Mouse (Mus musculus): ENCODE results near the gene Tubb2b. TPM values are rescaled to one million over a fixed set of nuclear protein-coding genes. Genes with fewer than 3 reads are reported as not detected.

Tubb2b gene
- polyA plus RNA-seq, 1 experiment: 21.6 TPM

DNA sequence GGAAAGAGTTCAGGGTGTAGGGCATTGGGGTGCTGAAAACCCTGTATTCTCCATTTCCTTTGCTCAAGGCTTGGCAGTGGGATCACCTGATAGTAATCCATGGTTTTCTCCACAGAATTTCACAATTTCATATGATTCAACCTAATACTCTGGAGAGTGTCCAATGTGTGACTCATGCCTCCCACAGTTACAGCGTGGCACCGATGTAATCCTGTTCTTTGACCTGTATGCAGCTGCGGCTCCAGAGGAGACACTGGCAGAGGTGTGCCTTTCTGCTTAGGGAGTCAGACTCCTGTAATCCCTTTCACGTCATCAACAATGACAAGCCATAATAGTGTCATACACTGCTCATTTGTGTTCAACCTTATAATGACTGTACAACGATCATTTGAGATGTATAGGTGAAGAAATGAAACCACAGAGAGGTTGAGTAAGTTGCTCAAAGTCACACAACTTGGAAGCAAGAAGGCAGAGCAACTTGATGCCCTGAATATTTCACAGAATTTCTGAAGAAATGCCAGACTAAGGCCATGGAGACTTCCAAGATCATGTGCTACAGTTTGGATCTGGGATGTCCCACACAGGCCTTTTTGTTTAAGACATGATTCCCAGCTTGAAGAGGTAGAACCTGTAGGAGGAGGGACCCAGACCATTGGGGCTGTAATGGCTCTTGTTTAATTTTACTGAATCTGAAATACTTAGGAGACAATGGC, 17.7 kb downstream of the Tubb2b start:
- no peak for TF ChIP-seq POLR2A (IDR thresholded peaks at IDR 0.05; ENCODE audit: borderline replicate concordance, extremely low read depth, low read depth, low read length)
- no peak for TF ChIP-seq CTCF (IDR thresholded peaks at IDR 0.05; ENCODE audit: insufficient read depth, low read length)
- WGBS: 61% methylated on average over 5 of the region's 5 CpGs
- Histone ChIP-seq H3K4me3 (replicated peaks; ENCODE audit: extremely low read depth, low read depth, low read length) (no peak overlapping the region), H3K4me1 (ENCODE audit: control insufficient read depth, insufficient read depth, low read length) (no peaks in the 10 kb centered on the region)
- DNase-seq: no peak

DNA sequence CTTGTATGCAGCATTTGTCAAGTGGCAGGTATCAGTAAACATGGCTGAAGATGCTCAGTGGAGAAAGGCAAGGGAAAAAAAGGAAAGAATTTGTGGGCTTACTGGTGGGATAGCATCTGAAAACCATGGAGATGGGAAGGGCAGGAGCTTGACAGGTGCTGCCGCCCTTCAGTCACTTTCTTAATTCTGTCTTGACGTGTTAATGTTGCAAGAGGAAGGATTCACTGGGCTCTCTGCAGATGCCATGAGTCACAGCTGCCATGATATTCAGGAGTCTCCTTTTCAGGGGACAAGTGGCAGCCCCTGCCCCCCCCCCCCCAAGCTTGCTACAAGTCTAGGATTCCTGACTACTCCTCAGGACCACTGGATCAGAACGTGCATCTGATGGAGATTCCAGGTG, 18.4 kb downstream of the Tubb2b start:
- Histone ChIP-seq H3K4me1 (ENCODE audit: control insufficient read depth, insufficient read depth, low read length) (no peaks in the 10 kb centered on the region), H3K4me3 (replicated peaks; ENCODE audit: extremely low read depth, low read depth, low read length) (no peak overlapping the region)
- WGBS: 84% methylated on average over 3 of the region's 3 CpGs
- DNase-seq: no peak
- no peak for TF ChIP-seq CTCF (IDR thresholded peaks at IDR 0.05; ENCODE audit: insufficient read depth, low read length)
- TF ChIP-seq POLR2A (IDR thresholded peaks at IDR 0.05; ENCODE audit: borderline replicate concordance, extremely low read depth, low read depth, low read length): no peak

DNA sequence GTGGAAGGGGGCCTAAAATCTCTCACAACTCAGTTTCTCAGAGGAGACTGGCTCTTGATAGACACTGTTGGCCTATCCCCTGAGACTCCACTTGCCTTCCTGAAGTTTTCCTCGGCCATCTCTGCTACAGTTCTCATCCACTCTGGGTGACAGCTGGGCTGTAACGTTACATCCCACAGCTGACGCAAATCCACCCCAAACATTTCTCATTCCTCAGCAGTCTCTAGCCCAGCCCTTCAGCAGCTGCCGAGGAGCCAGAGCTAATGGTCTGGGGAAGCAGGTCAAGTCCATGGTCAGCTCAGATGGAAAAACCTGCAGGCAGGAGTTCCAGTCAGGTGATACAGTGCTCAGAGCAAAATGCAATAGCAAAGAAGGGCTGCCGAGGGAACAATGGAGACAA, 19.2 kb downstream of the Tubb2b start:
- no peaks in the 10 kb centered on the region for H3K4me1 ChIP-seq (ENCODE audit: control insufficient read depth, insufficient read depth, low read length)
- TF ChIP-seq POLR2A (IDR thresholded peaks at IDR 0.05; ENCODE audit: borderline replicate concordance, extremely low read depth, low read depth, low read length) (no peak), CTCF (IDR thresholded peaks at IDR 0.05; ENCODE audit: insufficient read depth, low read length) (no peak)
- WGBS: 69% methylated on average over 5 of the region's 5 CpGs
- DNase-seq: no peak
- H3K4me3 ChIP-seq (replicated peaks; ENCODE audit: extremely low read depth, low read depth, low read length): no peak overlapping the region

DNA sequence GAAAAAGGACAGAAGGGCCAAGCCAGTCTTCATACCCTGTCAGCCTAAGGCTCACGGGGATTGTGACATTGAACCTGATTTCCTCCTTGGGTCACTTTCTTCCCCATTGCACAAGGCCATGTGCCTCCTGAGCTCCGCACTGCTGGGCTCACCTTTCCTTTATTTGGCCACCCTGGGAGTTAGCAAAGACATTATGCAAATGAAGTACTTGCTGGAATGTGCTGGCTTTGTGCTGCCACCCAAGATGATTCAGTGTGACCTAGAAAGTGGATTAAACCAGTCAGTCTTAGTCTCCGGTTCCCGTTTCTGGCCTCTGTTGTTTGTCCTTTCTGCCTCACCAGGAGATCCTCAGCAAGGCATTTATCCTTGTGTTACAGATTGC, 20.6 kb downstream of the Tubb2b start:
- DNase-seq: no peak
- 60% methylated on average over 4 of the region's 4 CpGs for WGBS
- Histone ChIP-seq H3K4me1 (ENCODE audit: control insufficient read depth, insufficient read depth, low read length) (no peaks in the 10 kb centered on the region), H3K4me3 (replicated peaks; ENCODE audit: extremely low read depth, low read depth, low read length) (no peak overlapping the region)
- no peak for TF ChIP-seq POLR2A (IDR thresholded peaks at IDR 0.05; ENCODE audit: borderline replicate concordance, extremely low read depth, low read depth, low read length)
- TF ChIP-seq CTCF (IDR thresholded peaks at IDR 0.05; ENCODE audit: insufficient read depth, low read length): no peak

DNA sequence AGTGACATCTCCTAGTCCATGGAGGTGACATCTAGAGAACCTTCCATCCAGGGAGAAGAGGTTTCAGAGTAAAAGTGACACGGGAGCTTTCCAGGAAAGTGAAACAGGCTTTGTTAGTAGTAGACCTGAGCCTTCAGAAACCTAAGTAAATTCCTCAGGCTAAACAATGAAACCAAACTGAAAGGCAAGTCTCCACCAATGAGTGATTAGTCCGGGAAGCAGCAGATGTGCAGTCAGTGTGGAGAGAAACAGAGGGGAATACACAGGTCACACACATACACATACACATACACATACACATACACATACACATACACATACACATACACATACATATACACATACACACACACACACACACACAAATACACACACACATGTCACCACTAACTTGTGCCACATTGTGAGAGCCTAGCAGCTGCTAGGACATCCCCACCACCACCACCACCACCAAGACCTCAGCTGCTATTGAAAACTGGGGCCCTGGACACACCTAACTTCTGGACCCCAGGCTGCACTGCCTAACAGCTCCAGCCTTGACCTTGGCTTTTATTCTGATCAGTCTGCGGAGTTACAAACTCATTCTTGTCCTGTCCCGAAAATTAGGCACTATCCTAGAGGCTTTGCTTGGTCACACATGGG, 21.1 kb downstream of the Tubb2b start:
- no peak for DNase-seq
- H3K4me3 ChIP-seq (replicated peaks; ENCODE audit: extremely low read depth, low read depth, low read length): no peak overlapping the region
- 71% methylated on average over 4 of the region's 4 CpGs for WGBS
- no peak for TF ChIP-seq CTCF (IDR thresholded peaks at IDR 0.05; ENCODE audit: insufficient read depth, low read length)
- H3K4me1 ChIP-seq (ENCODE audit: control insufficient read depth, insufficient read depth, low read length): no peaks in the 10 kb centered on the region

DNA sequence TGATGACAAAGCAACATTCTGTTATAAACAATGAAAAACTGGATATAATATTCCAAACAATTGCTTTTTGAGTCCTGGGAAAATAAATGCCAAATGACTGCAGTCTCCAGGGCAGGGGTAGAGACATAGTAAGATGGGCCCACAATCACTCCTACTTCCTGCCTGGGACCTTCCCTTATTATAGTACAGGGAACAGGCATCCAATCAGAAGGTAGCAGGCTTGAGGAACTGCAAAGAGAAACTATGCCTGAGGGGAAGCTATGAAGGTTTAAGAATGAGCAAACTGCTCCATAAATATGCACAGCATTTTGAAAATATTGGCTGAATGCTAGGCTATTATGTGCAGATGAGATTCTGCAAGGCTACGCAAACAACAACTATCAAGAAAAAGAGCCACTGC, 23.3 kb downstream of the Tubb2b start:
- TF ChIP-seq CTCF (IDR thresholded peaks at IDR 0.05; ENCODE audit: insufficient read depth, low read length) (no peak), POLR2A (IDR thresholded peaks at IDR 0.05; ENCODE audit: borderline replicate concordance, extremely low read depth, low read depth, low read length) (no peak)
- no peak for DNase-seq
- no peak overlapping the region for H3K4me3 ChIP-seq (replicated peaks; ENCODE audit: extremely low read depth, low read depth, low read length)
- WGBS: 93% methylated on average over 1 of the region's 1 CpGs
- peaks cover 3% of the 10 kb centered on the region for H3K4me1 ChIP-seq (ENCODE audit: control insufficient read depth, insufficient read depth, low read length)

DNA sequence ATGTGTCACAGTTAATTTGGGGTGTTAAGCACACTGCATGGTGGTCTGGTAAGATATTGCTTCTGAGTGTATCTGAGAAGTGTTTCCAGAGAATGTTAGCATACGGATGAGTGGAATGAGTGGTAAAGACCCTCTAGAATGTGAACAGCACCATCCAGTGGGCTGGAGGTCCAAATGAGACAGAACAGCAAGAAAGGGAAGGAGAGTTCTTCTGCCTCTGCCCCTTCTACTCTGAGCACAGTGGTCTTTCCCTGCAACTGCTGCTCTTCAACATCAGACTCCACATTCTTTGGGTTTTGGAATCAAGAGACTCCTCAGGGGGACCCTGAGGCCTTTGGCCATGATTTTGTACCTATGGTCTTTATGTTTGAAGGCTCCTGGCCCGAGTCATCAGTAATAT, 24.0 kb downstream of the Tubb2b start:
- WGBS: 83% methylated on average over 2 of the region's 2 CpGs
- DNase-seq: no peak
- Histone ChIP-seq H3K4me3 (replicated peaks; ENCODE audit: extremely low read depth, low read depth, low read length) (no peak overlapping the region), H3K4me1 (ENCODE audit: control insufficient read depth, insufficient read depth, low read length) (peaks cover 8% of the 10 kb centered on the region)
- no peak for TF ChIP-seq CTCF (IDR thresholded peaks at IDR 0.05; ENCODE audit: insufficient read depth, low read length)
- no peak for TF ChIP-seq POLR2A (IDR thresholded peaks at IDR 0.05; ENCODE audit: borderline replicate concordance, extremely low read depth, low read depth, low read length)

DNA sequence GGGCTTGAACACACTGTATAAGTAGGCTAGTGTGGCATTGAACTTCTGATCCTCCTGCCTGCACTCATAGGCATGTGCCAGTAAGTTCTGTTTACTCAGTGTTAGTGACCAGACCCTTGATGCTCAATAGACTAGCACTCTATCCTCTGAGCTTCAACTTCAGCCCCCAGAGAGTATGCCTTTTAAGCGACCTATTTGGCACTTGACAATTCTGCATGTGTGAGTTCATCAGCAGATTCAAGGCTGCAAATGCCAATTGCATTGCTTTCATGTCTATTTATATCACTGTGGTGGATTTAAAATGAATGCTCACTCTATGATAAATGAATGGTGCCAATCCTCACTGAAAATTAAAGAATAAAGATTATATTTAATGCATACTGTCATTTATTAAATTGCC, 24.9 kb downstream of the Tubb2b start:
- DNase-seq: no peak
- H3K4me1 ChIP-seq (ENCODE audit: control insufficient read depth, insufficient read depth, low read length): peaks cover 10% of the 10 kb centered on the region
- WGBS: 69% methylated on average over 1 of the region's 1 CpGs

DNA sequence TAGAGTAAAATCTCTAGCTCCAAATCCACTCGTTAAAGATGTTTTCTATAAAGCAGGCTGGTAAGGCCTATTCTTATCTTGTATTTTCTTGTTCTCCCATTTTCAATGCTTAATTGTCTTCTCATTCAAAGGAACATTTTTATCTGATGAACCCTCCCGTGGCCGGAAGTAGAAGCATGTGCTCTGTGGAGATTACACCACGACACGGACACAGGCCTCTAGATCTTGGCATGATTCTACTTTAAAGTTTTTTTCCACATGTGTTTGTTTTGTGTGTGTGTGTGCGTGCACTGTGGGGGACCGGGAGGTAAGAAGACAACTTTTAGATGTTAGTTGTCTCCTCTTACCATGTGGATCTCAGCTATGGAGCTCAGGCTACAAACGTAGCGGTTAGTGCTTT, 28.4 kb downstream of the Tubb2b start:
- no peak for DNase-seq
- peaks cover 11% of the 10 kb centered on the region for H3K4me1 ChIP-seq (ENCODE audit: control insufficient read depth, insufficient read depth, low read length)
- WGBS: 54% methylated on average over 9 of the region's 9 CpGs
- H3K4me3 ChIP-seq (replicated peaks; ENCODE audit: extremely low read depth, low read depth, low read length): no peak overlapping the region
- no peak for TF ChIP-seq CTCF (IDR thresholded peaks at IDR 0.05; ENCODE audit: insufficient read depth, low read length)

More for the DNA sequence above, 24.9 kb downstream of the Tubb2b start:
- TF ChIP-seq CTCF (IDR thresholded peaks at IDR 0.05; ENCODE audit: insufficient read depth, low read length) (no peak), POLR2A (IDR thresholded peaks at IDR 0.05; ENCODE audit: borderline replicate concordance, extremely low read depth, low read depth, low read length) (no peak)
- H3K4me3 ChIP-seq (replicated peaks; ENCODE audit: extremely low read depth, low read depth, low read length): no peak overlapping the region

DNA sequence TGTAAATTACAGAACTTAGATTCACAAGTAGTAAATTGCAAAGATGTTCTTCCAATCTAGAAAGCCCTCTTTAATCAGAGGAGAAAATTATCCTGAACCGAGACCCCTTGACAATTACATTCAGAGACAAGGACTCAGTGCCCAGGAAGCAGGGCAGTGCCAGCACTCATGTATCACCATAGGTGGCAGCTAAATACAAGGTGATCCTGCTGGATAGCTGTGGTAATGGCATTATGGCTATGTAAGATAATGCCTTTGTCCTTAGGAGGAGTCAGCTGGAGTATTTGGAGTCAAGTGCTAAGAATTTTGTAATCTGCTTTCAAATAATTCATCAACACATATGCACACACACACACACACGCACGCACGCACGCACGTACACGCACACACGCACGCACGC, 29.0 kb downstream of the Tubb2b start:
- DNase-seq: no peak
- peaks cover 16% of the 10 kb centered on the region for H3K4me1 ChIP-seq (ENCODE audit: control insufficient read depth, insufficient read depth, low read length)
- TF ChIP-seq CTCF (IDR thresholded peaks at IDR 0.05; ENCODE audit: insufficient read depth, low read length): no peak
- TF ChIP-seq POLR2A (IDR thresholded peaks at IDR 0.05; ENCODE audit: borderline replicate concordance, extremely low read depth, low read depth, low read length): no peak
- WGBS: 94% methylated on average over 10 of the region's 10 CpGs
- H3K4me3 ChIP-seq (replicated peaks; ENCODE audit: extremely low read depth, low read depth, low read length): no peak overlapping the region
